Mouse (Mus musculus) kidney, adult 2 months (tissue): ENCODE measurements around the gene Wdr81.

Source experiments
- CTCF ChIP-seq: fragments of 200-500 bp; conservative IDR thresholded peaks from 2 replicates; pipeline ENCODE4 v1.5.1; 2011; ENCODE audit warnings: low read depth, mild to moderate bottlenecking, control low read depth, low read length, moderate library complexity, mixed read lengths; ENCODE audit not compliant: insufficient read depth, insufficient read length
- POLR2A ChIP-seq: fragments of 200-500 bp; IDR thresholded peaks from one replicate; pipeline ENCODE4 v1.6.1; 2011; ENCODE audit warnings: low read depth, low read length, control low read depth

- no peak for TF ChIP-seq CTCF
- TF ChIP-seq POLR2A: no peak
Measured at GRCm38 (mm10) chr11:75473376-75473775, 18.9 kb upstream of the Wdr81 start.
